ENCODE assay signal across 31 mouse cellular contexts in genomic region chr4:127303796-127304195, GRCm38 (mm10). TPM values are rescaled to one million over a fixed set of nuclear protein-coding genes. Genes with fewer than 3 reads are reported as not detected.
DNase-seq lines count a peak whose midpoint lies in the region; ATAC-seq and TF ChIP-seq lines count a peak whose summit lies in the region.
"Had no signal": no experiment of that assay in that cellular context is flagged by ENCODE, and none has a peak within 500 bp of the region (broad histone marks: within the 10 kb centered on the region; RNA-seq: fewer than 3 reads in every experiment).

No protein-coding gene starts in this region.

- no peak overlapping the region for H3K9ac ChIP-seq in heart, adult 2 months (ENCODE audit: low read depth, low read length)
- H3K9ac ChIP-seq in liver, adult 2 months (ENCODE audit: low read depth, low read length) = no peak overlapping the region
- H3K9ac ChIP-seq in liver, postnatal 0 days (replicated peaks) = no peak overlapping the region
- H3K9ac ChIP-seq: heart, embryonic 15.5 days; hindbrain, embryonic 12.5 days; liver, embryonic 14.5 days; midbrain, embryonic 13.5 days had no signal

- TF ChIP-seq POLR2A in heart, adult 2 months (IDR thresholded peaks at IDR 0.05; ENCODE audit: insufficient read depth, low read depth, low read length) = no peak; the same call in 1 of the 2 replicates
- TF ChIP-seq POLR2A in liver, adult 2 months (IDR thresholded peaks at IDR 0.05; ENCODE audit: extremely low read depth, insufficient read depth, low read length) = no peak

- no peak for TF ChIP-seq CTCF in heart, adult 2 months (IDR thresholded peaks at IDR 0.05)
- TF ChIP-seq CTCF in liver, adult 2 months (IDR thresholded peaks at IDR 0.05; ENCODE audit: low read depth, low read length) = no peak
- TF ChIP-seq CTCF in liver, postnatal 0 days (IDR thresholded peaks at IDR 0.05; ENCODE audit: low read depth) = no peak

- no peak for ATAC-seq in liver, postnatal 0 days
- ATAC-seq in erythroid progenitor cell, adult 5-6 weeks (replicated peaks; ENCODE audit: low FRiP score, poor library complexity, severe bottlenecking) = no peak
- ATAC-seq: forebrain, embryonic 16.5 days; midbrain, embryonic 13.5 days; Patski had no signal

- no peaks in the 10 kb centered on the region for H3K79me2 ChIP-seq in heart, adult 2 months (replicated peaks; ENCODE audit: control insufficient read depth, insufficient read depth, low read length)
- H3K79me2 ChIP-seq in liver, adult 2 months (ENCODE audit: control insufficient read depth, insufficient read depth, low read length) = no peaks in the 10 kb centered on the region

- H3K27me3 ChIP-seq in heart, adult 2 months (ENCODE audit: control insufficient read depth, insufficient read depth, low read length) = no peaks in the 10 kb centered on the region
- H3K27me3 ChIP-seq in heart, embryonic 10.5 days (ENCODE audit: insufficient read depth, poor library complexity, severe bottlenecking) = no peaks in the 10 kb centered on the region
- no peaks in the 10 kb centered on the region for H3K27me3 ChIP-seq in liver, adult 2 months (ENCODE audit: control insufficient read depth, insufficient read depth, low read length)
- H3K27me3 ChIP-seq in liver, postnatal 0 days (ENCODE audit: insufficient read depth, low read length) = no peaks in the 10 kb centered on the region
- H3K27me3 ChIP-seq: heart, embryonic 15.5 days; hindbrain, embryonic 12.5 days; midbrain, embryonic 13.5 days; Patski had no signal

- no peaks in the 10 kb centered on the region for H3K9me3 ChIP-seq in heart, embryonic 10.5 days
- H3K9me3 ChIP-seq in liver, postnatal 0 days (ENCODE audit: low read length) = no peaks in the 10 kb centered on the region
- H3K9me3 ChIP-seq: embryonic facial prominence, embryonic 10.5 days; forebrain, embryonic 10.5 days; heart, embryonic 15.5 days; hindbrain, embryonic 12.5 days; megakaryocyte, embryonic 14.5 days; midbrain, embryonic 13.5 days had no signal

- peak overlapping the region; percentile 17; the same call in 1 of the 2 replicates for H3K27ac ChIP-seq in heart, adult 2 months
- no peak overlapping the region for H3K27ac ChIP-seq in heart, embryonic 10.5 days
- 0 out of 2 replicates have a peak overlapping the region, but pooled peaks have one; percentile 47 for H3K27ac ChIP-seq in liver, adult 2 months (replicated peaks; ENCODE audit: insufficient read depth, low read depth, low read length)
- no peak overlapping the region for H3K27ac ChIP-seq in liver, postnatal 0 days (ENCODE audit: low read depth)
- H3K27ac ChIP-seq: embryonic facial prominence, embryonic 10.5 days; forebrain, embryonic 10.5 days; heart, embryonic 15.5 days; hindbrain, embryonic 12.5 days; kidney, postnatal 0 days; liver, embryonic 14.5 days; midbrain, embryonic 13.5 days had no signal

- H3K4me3 ChIP-seq in heart, adult 2 months = no peak overlapping the region
- no peak overlapping the region for H3K4me3 ChIP-seq in heart, embryonic 10.5 days
- H3K4me3 ChIP-seq in liver, adult 2 months (ENCODE audit: insufficient read depth, low read depth, low read length) = no peak overlapping the region
- H3K4me3 ChIP-seq in liver, postnatal 0 days (ENCODE audit: low read depth, low read length) = no peak overlapping the region
- H3K4me3 ChIP-seq: embryonic facial prominence, embryonic 10.5 days; forebrain, embryonic 10.5 days; heart, embryonic 15.5 days; hindbrain, embryonic 12.5 days; megakaryocyte, embryonic 14.5 days; midbrain, embryonic 13.5 days had no signal

- intact Hi-C loops in heart, adult 2 months (cut with DNase I) = no loop called here
- intact Hi-C loops in heart, postnatal 10 days (cut with DNase I) = no loop called here

- H3K4me1 ChIP-seq in heart, adult 2 months (ENCODE audit: control insufficient read depth, insufficient read depth, low read length) = peaks cover 7% of the 10 kb centered on the region
- no peaks in the 10 kb centered on the region for H3K4me1 ChIP-seq in heart, embryonic 10.5 days
- peaks cover 2% of the 10 kb centered on the region; the same call in 1 of the 2 replicates for H3K4me1 ChIP-seq in liver, adult 2 months (ENCODE audit: control insufficient read depth, insufficient read depth, low read length)
- no peaks in the 10 kb centered on the region for H3K4me1 ChIP-seq in liver, postnatal 0 days (ENCODE audit: insufficient read depth)
- H3K4me1 ChIP-seq: embryonic facial prominence, embryonic 10.5 days; forebrain, embryonic 10.5 days; hindbrain, embryonic 12.5 days; midbrain, embryonic 13.5 days had no signal

- no peak overlapping the region for H3K4me2 ChIP-seq in liver, postnatal 0 days (ENCODE audit: low read depth, low read length)
- H3K4me2 ChIP-seq: heart, embryonic 15.5 days; hindbrain, embryonic 12.5 days; midbrain, embryonic 13.5 days had no signal

- no peaks in the 10 kb centered on the region for H3K36me3 ChIP-seq in heart, adult 2 months (ENCODE audit: control insufficient read depth, insufficient read depth, low read length)
- no peaks in the 10 kb centered on the region for H3K36me3 ChIP-seq in heart, embryonic 10.5 days
- no peaks in the 10 kb centered on the region for H3K36me3 ChIP-seq in liver, adult 2 months (ENCODE audit: control insufficient read depth, insufficient read depth, low read length)
- no peaks in the 10 kb centered on the region for H3K36me3 ChIP-seq in liver, postnatal 0 days (replicated peaks; ENCODE audit: insufficient read depth, low read length)
- H3K36me3 ChIP-seq: embryonic facial prominence, embryonic 10.5 days; forebrain, embryonic 10.5 days; heart, embryonic 15.5 days; hindbrain, embryonic 12.5 days; midbrain, embryonic 13.5 days had no signal

- DNase-seq in heart, adult 2 months = peak; percentile 43 to 61
- DNase-seq in heart, embryonic 10.5 days (ENCODE audit: low spot score) = no peak
- peak; percentile 25 for DNase-seq in liver, adult 2 months (ENCODE audit: extremely low read depth, low read depth, low spot score)
- DNase-seq in liver, postnatal 0 days = no peak
- DNase-seq in heart, postnatal 10 days = peak; percentile 49 to 56
- DNase-seq in kidney, postnatal 14 days = peak; percentile 25
- DNase-seq in frontal cortex, adult 2 months (ENCODE audit: extremely low spot score in 1 of 2, low spot score in 1 of 2) = no peak
- DNase-seq: adrenal gland, adult 2 months; cerebellum, adult 11 months; cerebellum, postnatal 10 days; gastrocnemius, postnatal 25 days; layer of hippocampus, adult 9-11 months; thymus, adult 18-20 months; thymus, postnatal 4 days had no signal

- no peak for TF ChIP-seq EP300 in heart, adult 2 months (IDR thresholded peaks at IDR 0.05; ENCODE audit: insufficient read depth, low read depth, low read length)
- no peak for TF ChIP-seq EP300 in liver, postnatal 0 days (IDR thresholded peaks at IDR 0.05; ENCODE audit: low read depth)

- WGBS in heart, adult 2 months = 19% methylated on average over 3 of the region's 3 CpGs
- 71% methylated on average over 3 of the region's 3 CpGs for WGBS in heart, embryonic 10.5 days
- WGBS in liver, adult 2 months = 75% methylated on average over 3 of the region's 3 CpGs
- WGBS in liver, postnatal 0 days (ENCODE audit: insufficient replicate concordance) = 32% methylated on average over 3 of the region's 3 CpGs

RNA-seq across cellular contexts. Expression of gene Gja4, which starts 10.0 kb away (rescaled TPM):
- 10 to 100 TPM; 12.2 to 12.4 TPM for total RNA-seq in heart, adult 2 months (2021)
- 25.1 and 28.7 TPM in 2 replicates for polyA plus RNA-seq in heart, adult 2 months (2012; rRNA removed)
- 32.7 and 48.8 TPM in 2 replicates for polyA plus RNA-seq in heart, embryonic 10.5 days (2016; fragmentation: Nextera tagmentation; extraction: Ambion mirVana)
- 1.5 and 1.9 TPM in 2 replicates for total RNA-seq in liver, adult 2 months (2014; rRNA removed)
- polyA plus RNA-seq in liver, adult 2 months (2012; rRNA removed) = 8.0 and 8.8 TPM in 2 replicates
- polyA plus RNA-seq in liver, postnatal 0 days (2015; fragmentation: Nextera tagmentation; extraction: Ambion mirVana) = 2.7 and 3.1 TPM in 2 replicates
- 10 to 100 TPM; 28.2 to 30.2 TPM for total RNA-seq in heart, postnatal 10 days (2021)
- not detected in 2 replicates for total RNA-seq in erythroid progenitor cell, adult 5-6 weeks (2015; ENCODE audit: low replicate concordance)
- not detected in 2 replicates for total RNA-seq in erythroid progenitor cell, adult 5-6 weeks (2017; ENCODE audit: low replicate concordance)
- 7.5 and 8.3 TPM in 2 replicates for polyA plus RNA-seq in frontal cortex, adult 2 months (2012; rRNA removed)
- total RNA-seq: monocyte, adult 5-6 weeks; neutrophil, adult 5-6 weeks had no signal

RNA-seq across cellular contexts. Expression of gene Gjb3, which starts 26.8 kb away (rescaled TPM):
- total RNA-seq in heart, adult 2 months (2021) = not detected
- 0.25 TPM in 1 of 2 replicates, not detected in the other for polyA plus RNA-seq in heart, adult 2 months (2012; rRNA removed)
- 0.90 and 3.2 TPM in 2 replicates for polyA plus RNA-seq in heart, embryonic 10.5 days (2016; fragmentation: Nextera tagmentation; extraction: Ambion mirVana)
- total RNA-seq in liver, adult 2 months (2014; rRNA removed) = not detected in 2 replicates
- not detected in 2 replicates for polyA plus RNA-seq in liver, adult 2 months (2012; rRNA removed)
- 0.24 and 0.34 TPM in 2 replicates for polyA plus RNA-seq in liver, postnatal 0 days (2015; fragmentation: Nextera tagmentation; extraction: Ambion mirVana)
- under 1 TPM; 0.22 to 0.37 TPM for total RNA-seq in heart, postnatal 10 days (2021)
- total RNA-seq in erythroid progenitor cell, adult 5-6 weeks (2015; ENCODE audit: low replicate concordance) = 0.84 TPM in 1 of 2 replicates, not detected in the other
- not detected in 2 replicates for total RNA-seq in erythroid progenitor cell, adult 5-6 weeks (2017; ENCODE audit: low replicate concordance)
- 0.26 and 0.50 TPM in 2 replicates for polyA plus RNA-seq in frontal cortex, adult 2 months (2012; rRNA removed)
- total RNA-seq: gastrocnemius, postnatal 25 days; left cerebral cortex, postnatal 36 days; monocyte, adult 5-6 weeks; neutrophil, adult 5-6 weeks had no signal
- polyA plus RNA-seq: adrenal gland, adult 2 months; forebrain, embryonic 16.5 days had no signal

RNA-seq across cellular contexts. Expression of gene Gjb4, which starts 50.1 kb away (rescaled TPM):
- total RNA-seq in heart, adult 2 months (2021) = not detected
- polyA plus RNA-seq in heart, adult 2 months (2012; rRNA removed) = 0.12 and 0.14 TPM in 2 replicates
- polyA plus RNA-seq in heart, embryonic 10.5 days (2016; fragmentation: Nextera tagmentation; extraction: Ambion mirVana) = not detected in 2 replicates
- total RNA-seq in liver, adult 2 months (2014; rRNA removed) = not detected in 2 replicates
- polyA plus RNA-seq in liver, adult 2 months (2012; rRNA removed) = not detected in 2 replicates
- not detected in 2 replicates for polyA plus RNA-seq in liver, postnatal 0 days (2015; fragmentation: Nextera tagmentation; extraction: Ambion mirVana)
- total RNA-seq in heart, postnatal 10 days (2021) = not detected
- total RNA-seq in erythroid progenitor cell, adult 5-6 weeks (2015; ENCODE audit: low replicate concordance) = not detected in 2 replicates
- total RNA-seq in erythroid progenitor cell, adult 5-6 weeks (2017; ENCODE audit: low replicate concordance) = not detected in 2 replicates
- polyA plus RNA-seq in frontal cortex, adult 2 months (2012; rRNA removed) = not detected in 2 replicates
- total RNA-seq: adrenal gland, adult 2 months; adrenal gland, postnatal 4 days; gastrocnemius, postnatal 25 days; left cerebral cortex, adult 18-20 months; left cerebral cortex, postnatal 36 days; monocyte, adult 5-6 weeks; neutrophil, adult 5-6 weeks had no signal
- polyA plus RNA-seq: cortical plate, adult 2 months; embryonic facial prominence, embryonic 10.5 days; forebrain, embryonic 10.5 days; forebrain, embryonic 16.5 days; heart, embryonic 15.5 days; liver, embryonic 14.5 days had no signal

RNA-seq across cellular contexts. Expression of gene Gjb5, which starts 54.2 kb away (rescaled TPM):
- under 1 TPM; 0.16 to 0.29 TPM for total RNA-seq in heart, adult 2 months (2021)
- 0.78 and 1.1 TPM in 2 replicates for polyA plus RNA-seq in heart, adult 2 months (2012; rRNA removed)
- polyA plus RNA-seq in heart, embryonic 10.5 days (2016; fragmentation: Nextera tagmentation; extraction: Ambion mirVana) = 0.58 and 1.8 TPM in 2 replicates
- total RNA-seq in liver, adult 2 months (2014; rRNA removed) = not detected in 2 replicates
- polyA plus RNA-seq in liver, adult 2 months (2012; rRNA removed) = 0.05 TPM in 1 of 2 replicates, not detected in the other
- polyA plus RNA-seq in liver, postnatal 0 days (2015; fragmentation: Nextera tagmentation; extraction: Ambion mirVana) = 0.06 and 0.14 TPM in 2 replicates
- total RNA-seq in heart, postnatal 10 days (2021) = under 1 TPM; 0.53 to 0.55 TPM
- total RNA-seq in erythroid progenitor cell, adult 5-6 weeks (2015; ENCODE audit: low replicate concordance) = not detected in 2 replicates
- not detected in 2 replicates for total RNA-seq in erythroid progenitor cell, adult 5-6 weeks (2017; ENCODE audit: low replicate concordance)
- 0.04 and 0.19 TPM in 2 replicates for polyA plus RNA-seq in frontal cortex, adult 2 months (2012; rRNA removed)
- total RNA-seq: left cerebral cortex, adult 18-20 months; left cerebral cortex, postnatal 36 days; monocyte, adult 5-6 weeks; neutrophil, adult 5-6 weeks had no signal
- polyA plus RNA-seq: cortical plate, adult 2 months had no signal

Comparison
In these comparisons a context has a peak if more than half of its experiments do, and no peak if none do; other contexts are left out.
1. DNase-seq: peak in heart, adult 2 months (2 of 2), liver, adult 2 months (single experiment), heart, postnatal 10 days (2 of 2) and kidney, postnatal 14 days (single experiment); none in heart, embryonic 10.5 days (single experiment), liver, postnatal 0 days (single experiment) and frontal cortex, adult 2 months (0 of 2).
2. H3K27ac ChIP-seq: peak in heart, adult 2 months (single experiment) and liver, adult 2 months (single experiment); none in heart, embryonic 10.5 days (single experiment) and liver, postnatal 0 days (single experiment).